Mouse (Mus musculus) neural tube, embryonic 15.5 days (tissue): ENCODE measurements around the gene Slc25a25. TPM values are rescaled to one million over a fixed set of nuclear protein-coding genes. Genes with fewer than 3 reads are reported as not detected.
"Not testable (repeated sequence)": the region's sequence is repeated elsewhere in the genome, so short reads cannot be mapped to it uniquely, and the experiment has no call there.

Experiments used
- ATAC-seq: fragments of 200-750 bp; cut with Nextera tagmentation; 2 replicates; pipeline ENCODE4 v1.8.0; 2017; ENCODE audit warnings: mild to moderate bottlenecking, moderate TSS enrichment, moderate library complexity; ENCODE audit not compliant: low FRiP score
- H3K27ac ChIP-seq: fragments of 300-500 bp; sonication (generic); replicated peaks from 2 replicates; pipeline ENCODE4 v1.5.1; 2015; ENCODE audit warnings: mild to moderate bottlenecking, inconsistent platforms
- H3K27me3 ChIP-seq: fragments of 300-500 bp; sonication (generic); replicated peaks from 2 replicates; pipeline ENCODE4 v1.6.1; 2015; ENCODE audit warnings: inconsistent platforms
- H3K36me3 ChIP-seq: fragments of 300-500 bp; sonication (generic); 2 replicates; pipeline ENCODE4 v1.6.1; 2015; ENCODE audit warnings: inconsistent platforms
- H3K4me1 ChIP-seq: fragments of 300-500 bp; sonication (generic); 2 replicates; pipeline ENCODE4 v1.6.1; 2015; ENCODE audit warnings: inconsistent platforms
- H3K4me2 ChIP-seq: fragments of 300-500 bp; sonication (generic); 2 replicates; pipeline ENCODE4 v1.6.1; 2015; ENCODE audit warnings: inconsistent platforms, mild to moderate bottlenecking, moderate library complexity
- H3K4me3 ChIP-seq: fragments of 300-500 bp; sonication (generic); replicated peaks from 2 replicates; pipeline ENCODE4 v1.5.1; 2015; ENCODE audit warnings: mild to moderate bottlenecking, inconsistent platforms
- H3K9ac ChIP-seq: fragments of 300-500 bp; sonication (generic); replicated peaks from 2 replicates; pipeline ENCODE4 v1.6.1; 2015; ENCODE audit warnings: mild to moderate bottlenecking, inconsistent platforms
- H3K9me3 ChIP-seq: fragments of 300-500 bp; sonication (generic); replicated peaks from 2 replicates; pipeline ENCODE4 v1.6.1; 2016; ENCODE audit warnings: inconsistent platforms
- WGBS: fragments of 180-500 bp; shearing (Covaris S2); methylation state at CpG from one replicate; pipeline ENCODE4 v1.1.7; 2015; ENCODE audit warnings: mixed read lengths; 5-methylcytosine and 5-hydroxymethylcytosine counted together
- polyA plus RNA-seq: library from polyadenylated mRNA; unstranded; fragments of >200 nt; fragmentation: Nextera tagmentation; extraction: Ambion mirVana; gene quantifications from 2 replicates; pipeline ENCODE4 v1.2.1, GENCODE M21; 2015

Slc25a25 gene
- polyA plus RNA-seq, 1 experiment from 2014 or later, result 58.8 TPM

DNA sequence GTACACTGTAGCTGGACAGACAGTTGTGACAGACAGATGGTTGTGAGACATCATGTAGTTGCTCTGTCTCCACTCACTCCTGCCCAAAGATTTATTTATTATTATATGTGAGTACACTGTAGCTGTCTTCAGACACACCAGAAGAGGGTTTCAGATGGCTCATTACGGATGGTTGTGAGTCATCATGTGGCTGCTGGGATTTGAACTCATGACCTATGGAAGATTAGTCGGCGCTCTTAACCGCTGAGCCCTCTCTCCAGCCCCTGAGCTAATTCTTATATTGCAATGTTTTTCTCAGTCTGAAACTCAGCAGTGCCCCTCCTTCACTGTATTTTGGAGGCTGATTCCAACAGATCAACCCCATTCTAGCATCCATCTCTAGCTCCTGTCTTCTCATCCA lies 34.5 kb upstream of the Slc25a25 start:
- 87% methylated on average over 4 of the region's 4 CpGs for WGBS
- ATAC-seq, result no peak

GRCm38 (mm10) chr2:32484933-32485332 lies 33.7 kb upstream of the Slc25a25 start:
- no peak for ATAC-seq
- no peak overlapping the region for H3K9ac ChIP-seq
- no peaks in the 10 kb centered on the region for H3K4me1 ChIP-seq
- H3K27me3 ChIP-seq, result no peaks in the 10 kb centered on the region
- 82% methylated on average over 6 of the region's 6 CpGs for WGBS
- H3K4me3 ChIP-seq, result no peak overlapping the region
- H3K36me3 ChIP-seq, result no peaks in the 10 kb centered on the region
- H3K4me2 ChIP-seq, result no peak overlapping the region
- H3K27ac ChIP-seq, result no peak overlapping the region
- no peaks in the 10 kb centered on the region for H3K9me3 ChIP-seq

More for the DNA sequence above, 34.5 kb upstream of the Slc25a25 start:
- Histone ChIP-seq H3K36me3 (no peaks in the 10 kb centered on the region), H3K9me3 (no peaks in the 10 kb centered on the region), H3K4me2 (no peak overlapping the region), H3K27ac (no peak overlapping the region), H3K4me1 (no peaks in the 10 kb centered on the region), H3K27me3 (no peaks in the 10 kb centered on the region), H3K4me3 (no peak overlapping the region), H3K9ac (no peak overlapping the region)

DNA sequence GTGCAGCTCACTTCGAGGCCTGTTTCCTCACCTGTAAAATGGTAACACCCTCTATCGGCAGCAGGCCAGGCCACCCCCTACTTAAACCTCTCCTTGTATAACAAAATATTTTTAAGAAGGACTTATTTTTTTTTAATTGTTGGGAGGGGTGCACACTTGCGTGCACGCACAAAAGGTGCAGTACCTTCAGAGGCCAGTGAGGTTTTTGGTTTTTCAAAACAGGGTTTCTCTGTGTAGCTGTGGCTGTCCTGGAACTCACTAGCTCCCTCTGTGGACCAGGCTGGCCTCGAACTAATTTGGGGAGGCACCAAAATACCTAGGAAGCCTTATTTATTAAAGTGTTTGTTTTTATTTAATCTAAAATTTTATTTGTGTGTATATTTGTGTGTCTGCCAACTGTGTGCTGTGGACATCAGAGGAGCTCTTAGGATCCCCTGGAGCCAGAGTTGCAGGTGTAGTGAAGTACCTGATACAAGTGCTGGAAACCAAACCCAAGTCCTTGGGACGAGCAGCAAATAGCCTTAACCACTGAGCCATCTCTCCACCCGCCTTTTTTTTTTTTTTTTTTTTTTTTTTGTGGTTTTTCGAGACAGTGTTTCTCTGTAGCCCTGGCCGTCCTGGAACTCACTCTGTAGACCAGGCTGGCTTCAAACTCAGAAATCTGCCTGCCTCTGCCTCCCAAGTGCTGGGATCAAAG lies 32.1 kb upstream of the Slc25a25 start:
- Histone ChIP-seq H3K4me1 (no peaks in the 10 kb centered on the region), H3K9ac (no peak overlapping the region), H3K4me2 (no peak overlapping the region), H3K36me3 (no peaks in the 10 kb centered on the region), H3K4me3 (no peak overlapping the region), H3K27me3 (no peaks in the 10 kb centered on the region), H3K9me3 (0 out of 2 replicates have a peak, but pooled peaks cover 5% of the 10 kb centered on the region), H3K27ac (no peak overlapping the region)
- ATAC-seq, result no peak
- WGBS, result 81% methylated on average over 9 of the region's 9 CpGs

DNA sequence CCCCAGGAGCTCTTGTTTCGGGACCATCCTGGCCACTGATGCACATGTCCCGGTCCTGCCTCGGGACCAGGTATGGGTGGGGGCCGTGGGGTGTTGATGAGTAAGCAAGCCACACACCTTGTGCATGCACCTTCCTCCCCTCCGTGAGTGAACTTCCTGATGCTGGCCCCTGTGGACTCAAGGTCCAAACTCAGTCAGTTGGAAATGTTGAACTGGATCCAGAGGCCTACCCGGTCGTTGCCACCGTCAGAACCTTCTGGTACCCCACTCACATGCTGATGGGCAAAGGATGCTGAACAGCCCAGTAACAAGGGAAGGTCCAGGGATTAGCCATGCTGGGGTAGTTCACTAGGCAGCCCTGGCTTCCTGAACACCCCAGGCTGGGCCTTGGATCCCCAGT lies 31.1 kb upstream of the Slc25a25 start:
- ATAC-seq, result no peak
- WGBS, result 92% methylated on average over 8 of the region's 8 CpGs

DNA sequence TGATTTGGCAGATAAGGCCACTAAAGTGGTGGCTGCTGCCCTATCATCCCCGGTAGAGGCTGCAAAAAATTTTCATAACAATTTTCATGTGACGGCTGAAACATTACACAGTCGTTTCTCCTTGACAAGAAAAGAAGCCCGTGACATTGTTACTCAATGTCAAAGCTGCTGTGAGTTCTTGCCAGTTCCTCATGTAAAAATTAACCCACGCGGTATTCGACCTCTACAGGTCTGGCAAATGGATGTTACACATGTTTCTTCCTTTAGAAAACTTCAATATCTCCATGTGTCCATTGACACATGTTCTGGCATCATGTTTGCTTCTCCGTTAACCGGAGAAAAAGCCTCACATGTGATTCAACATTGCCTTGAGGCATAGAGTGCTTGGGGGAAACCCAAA lies 24.1 kb upstream of the Slc25a25 start:
- not testable (repeated sequence) for H3K27ac ChIP-seq, H3K27me3 ChIP-seq, H3K36me3 ChIP-seq, H3K9ac ChIP-seq, H3K4me2 ChIP-seq, H3K4me1 ChIP-seq, H3K4me3 ChIP-seq, H3K9me3 ChIP-seq, ATAC-seq
- 87% methylated on average over 5 of the region's 9 CpGs for WGBS

More for the DNA sequence above, 31.1 kb upstream of the Slc25a25 start:
- 0 out of 2 replicates have a peak, but pooled peaks cover 5% of the 10 kb centered on the region for H3K9me3 ChIP-seq
- H3K4me2 ChIP-seq, result no peak overlapping the region
- no peaks in the 10 kb centered on the region for H3K27me3 ChIP-seq
- no peak overlapping the region for H3K9ac ChIP-seq
- no peaks in the 10 kb centered on the region for H3K36me3 ChIP-seq
- no peak overlapping the region for H3K27ac ChIP-seq
- no peaks in the 10 kb centered on the region for H3K4me1 ChIP-seq
- no peak overlapping the region for H3K4me3 ChIP-seq

DNA sequence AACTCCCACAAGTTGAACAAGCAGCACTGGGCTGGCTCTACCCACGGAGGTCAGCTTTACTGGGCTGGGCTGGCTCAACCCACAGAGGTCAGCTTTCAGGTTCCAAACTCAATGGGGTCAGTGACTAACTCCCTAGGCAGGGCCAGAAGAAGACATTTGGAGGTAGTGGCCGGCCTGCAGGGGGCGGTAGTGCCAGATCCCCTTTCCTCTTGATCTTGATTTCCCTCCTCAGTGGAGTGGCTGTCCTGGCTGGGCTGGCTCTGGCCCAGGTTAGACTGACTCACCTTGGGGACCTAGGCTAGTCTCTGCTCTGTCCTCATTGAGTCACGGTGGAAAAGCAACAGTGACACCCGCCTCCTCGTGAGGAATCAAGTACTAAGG lies 20.4 kb upstream of the Slc25a25 start:
- H3K27me3 ChIP-seq, result no peaks in the 10 kb centered on the region
- H3K9ac ChIP-seq, result no peak overlapping the region
- no peaks in the 10 kb centered on the region for H3K9me3 ChIP-seq
- no peaks in the 10 kb centered on the region for H3K4me1 ChIP-seq
- no peak for ATAC-seq
- no peaks in the 10 kb centered on the region for H3K36me3 ChIP-seq
- no peak overlapping the region for H3K4me3 ChIP-seq
- WGBS, result 84% methylated on average over 6 of the region's 6 CpGs
- H3K27ac ChIP-seq, result no peak overlapping the region
- no peak overlapping the region for H3K4me2 ChIP-seq

GRCm38 (mm10) chr2:32471001-32471680 lies 19.9 kb upstream of the Slc25a25 start:
- no peak overlapping the region for H3K9ac ChIP-seq
- H3K4me3 ChIP-seq, result no peak overlapping the region
- no peak overlapping the region for H3K27ac ChIP-seq
- H3K27me3 ChIP-seq, result no peaks in the 10 kb centered on the region
- whole genome bisulfite sequencing, result 90% methylated on average over 6 of the region's 6 CpGs
- no peaks in the 10 kb centered on the region for H3K4me1 ChIP-seq
- no peaks in the 10 kb centered on the region for H3K36me3 ChIP-seq
- no peak for ATAC-seq
- H3K9me3 ChIP-seq, result no peaks in the 10 kb centered on the region
- no peak overlapping the region for H3K4me2 ChIP-seq

GRCm38 (mm10) chr2:32464212-32464891 lies 13.1 kb upstream of the Slc25a25 start:
- no peak overlapping the region for H3K9ac ChIP-seq
- no peaks in the 10 kb centered on the region for H3K9me3 ChIP-seq
- H3K27me3 ChIP-seq, result no peaks in the 10 kb centered on the region
- no peaks in the 10 kb centered on the region for H3K4me1 ChIP-seq
- H3K4me2 ChIP-seq, result no peak overlapping the region
- no peak overlapping the region for H3K27ac ChIP-seq
- H3K4me3 ChIP-seq, result no peak overlapping the region
- 73% methylated on average over 6 of the region's 6 CpGs for WGBS
- ATAC-seq, result no peak
- no peaks in the 10 kb centered on the region for H3K36me3 ChIP-seq

- Histone ChIP-seq H3K9me3 (no peaks in the 10 kb centered on the region), H3K36me3 (no peaks in the 10 kb centered on the region), H3K4me1 (no peaks in the 10 kb centered on the region), H3K9ac (no peak overlapping the region), H3K27me3 (no peaks in the 10 kb centered on the region), H3K27ac (no peak overlapping the region), H3K4me3 (no peak overlapping the region), H3K4me2 (no peak overlapping the region)
- no peak for ATAC-seq
- WGBS, result 69% methylated on average over 2 of the region's 2 CpGs
These were observed 12.5 kb upstream of the Slc25a25 start for GRCm38 (mm10) chr2:32463773-32464172.

- WGBS, result 97% methylated on average over 2 of the region's 2 CpGs
- H3K4me2 ChIP-seq, result no peak overlapping the region
- no peaks in the 10 kb centered on the region for H3K27me3 ChIP-seq
- no peak overlapping the region for H3K9ac ChIP-seq
- H3K36me3 ChIP-seq, result peaks cover 6% of the 10 kb centered on the region; the same call in 1 of the 2 replicates
- H3K4me3 ChIP-seq, result no peak overlapping the region
- H3K9me3 ChIP-seq, result no peaks in the 10 kb centered on the region
- no peak for ATAC-seq
- no peak overlapping the region for H3K27ac ChIP-seq
- H3K4me1 ChIP-seq, result no peaks in the 10 kb centered on the region
These were observed 8.4 kb upstream of the Slc25a25 start for GRCm38 (mm10) chr2:32459657-32460056.

GRCm38 (mm10) chr2:32458300-32458699 lies 7.1 kb upstream of the Slc25a25 start:
- H3K27me3 ChIP-seq, result no peaks in the 10 kb centered on the region
- WGBS, result 89% methylated on average over 2 of the region's 2 CpGs
- no peak for ATAC-seq

GRCm38 (mm10) chr2:32455101-32455500 lies 3.9 kb upstream of the Slc25a25 start:
- Histone ChIP-seq H3K9ac (no peak overlapping the region), H3K4me1 (peaks cover 22% of the 10 kb centered on the region), H3K4me2 (no peak overlapping the region), H3K4me3 (no peak overlapping the region), H3K27ac (no peak overlapping the region), H3K9me3 (no peaks in the 10 kb centered on the region), H3K27me3 (no peaks in the 10 kb centered on the region), H3K36me3 (peaks cover 6% of the 10 kb centered on the region; the same call in 1 of the 2 replicates)
- 92% methylated on average over 8 of the region's 8 CpGs for WGBS
- ATAC-seq, result no peak

More at GRCm38 (mm10) chr2:32458300-32458699, 7.1 kb upstream of the Slc25a25 start:
- H3K4me3 ChIP-seq, result no peak overlapping the region
- H3K36me3 ChIP-seq, result peaks cover 6% of the 10 kb centered on the region; the same call in 1 of the 2 replicates
- peaks cover 4% of the 10 kb centered on the region; the same call in 1 of the 2 replicates for H3K4me1 ChIP-seq
- no peak overlapping the region for H3K27ac ChIP-seq
- H3K4me2 ChIP-seq, result no peak overlapping the region
- no peak overlapping the region for H3K9ac ChIP-seq
- H3K9me3 ChIP-seq, result no peaks in the 10 kb centered on the region
